Mouse (Mus musculus): ENCODE results near the gene Gm20854. TPM values are rescaled to one million over a fixed set of nuclear protein-coding genes. Genes with fewer than 3 reads are reported as not detected.
"Not testable (repeated sequence)": the region's sequence is repeated elsewhere in the genome, so short reads cannot be mapped to it uniquely, and the experiment has no call there.

Gene Gm20854
- polyA plus RNA-seq (2014; fragmentation: Nextera tagmentation; extraction: Ambion mirVana) = not detected in 2 replicates

DNA sequence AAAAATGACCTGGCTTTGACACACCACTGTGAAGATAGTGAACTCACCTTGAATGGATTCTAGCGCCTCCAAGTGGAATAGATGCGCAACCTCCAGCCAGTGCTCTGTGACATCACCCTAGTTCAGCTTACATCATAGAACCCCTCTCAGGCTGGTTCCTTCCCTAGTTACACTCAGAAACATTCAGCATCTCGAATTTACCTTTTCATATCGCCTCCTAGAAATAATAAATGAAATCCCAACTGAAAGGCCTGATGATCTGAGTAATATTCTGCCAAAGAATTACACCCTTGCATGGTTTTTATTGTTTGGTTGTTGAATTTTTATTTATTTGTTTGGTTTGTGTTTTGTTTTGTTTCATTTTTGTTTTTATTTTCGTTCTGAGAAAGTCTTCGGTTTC, at the start of gene Gm20854:
Gm20854 (minus strand) TSS at position 101 of the 400 bp plus-strand sequence.
- not testable (repeated sequence) for H3K9me3 ChIP-seq (ENCODE audit: control insufficient read depth, low read length); H3K4me3 ChIP-seq (ENCODE audit: control insufficient read depth in 1 of 2, insufficient read depth in 1 of 2, low read depth in 1 of 2, low read length in 2 of 2); H3K4me1 ChIP-seq (ENCODE audit: control insufficient read depth in 2 of 2, insufficient read depth in 2 of 2, low read length in 2 of 2); H3K4me2 ChIP-seq (ENCODE audit: low read length); H3K36me3 ChIP-seq (ENCODE audit: control insufficient read depth, insufficient read depth, low read length); H3K9ac ChIP-seq (ENCODE audit: low read length); ATAC-seq (ENCODE audit: insufficient number of reproducible peaks, insufficient read depth, low FRiP score, low read depth); H3K27ac ChIP-seq (replicated peaks in 1 of 2; ENCODE audit: control insufficient read depth in 1 of 2, insufficient read depth in 1 of 2, low read depth in 2 of 2, low read length in 2 of 2); H3K27me3 ChIP-seq (ENCODE audit: control insufficient read depth, insufficient read depth, low read length)
- no CpG with 5 or more reads among the region's 6 CpGs for WGBS

Measured in heart, embryonic 14.5 days (tissue).